Mouse (Mus musculus) thymus, adult 18-20 months (tissue): Measurements from ENCODE around the gene Slc15a1.

ENCODE experiments used
- DNase-seq, 2 experiments: peaks; one replicate each; pipeline ENCODE4 v3.0.0; 2022; ENCODE audit warnings: mixed read lengths in 2 of 2

The Slc15a1 gene

DNA sequence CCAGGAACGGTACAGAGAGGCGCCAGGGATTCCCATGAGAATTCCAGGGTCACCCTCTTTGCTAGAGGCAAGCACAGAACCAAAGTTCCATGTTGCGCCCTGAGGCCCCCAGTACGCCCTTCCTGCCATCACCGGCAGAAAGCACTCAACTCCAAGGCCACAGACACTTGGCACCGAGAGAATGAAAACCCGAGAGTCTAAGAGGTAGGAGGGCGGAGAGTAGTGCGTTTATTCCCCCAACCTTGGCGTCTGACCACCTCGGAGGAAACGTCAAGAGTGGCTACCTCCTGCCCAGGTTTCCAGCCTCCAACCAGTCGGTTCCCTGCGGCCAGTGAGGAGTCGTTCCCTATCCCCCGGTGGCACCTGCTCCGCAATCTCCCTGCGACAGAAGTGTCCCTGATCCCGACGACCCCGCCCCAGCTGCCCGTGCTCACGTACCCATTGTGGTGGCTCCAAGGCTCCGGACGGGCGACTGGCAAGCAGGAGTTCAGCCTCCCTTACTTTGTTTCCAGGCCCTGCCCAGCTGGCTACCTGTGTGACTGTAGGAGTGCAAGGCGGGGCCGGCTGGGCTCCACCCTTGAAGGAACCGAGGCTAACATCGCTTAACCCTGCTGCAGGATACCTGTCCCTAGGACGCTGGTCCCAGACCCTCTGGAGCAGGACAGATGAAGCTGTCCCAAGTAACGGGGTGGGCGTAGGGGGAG is at the start of gene Slc15a1:
Gene Slc15a1 (minus strand): TSS at position 472 of the 704 bp plus-strand sequence.
- DNase-seq, result no peak

DNA sequence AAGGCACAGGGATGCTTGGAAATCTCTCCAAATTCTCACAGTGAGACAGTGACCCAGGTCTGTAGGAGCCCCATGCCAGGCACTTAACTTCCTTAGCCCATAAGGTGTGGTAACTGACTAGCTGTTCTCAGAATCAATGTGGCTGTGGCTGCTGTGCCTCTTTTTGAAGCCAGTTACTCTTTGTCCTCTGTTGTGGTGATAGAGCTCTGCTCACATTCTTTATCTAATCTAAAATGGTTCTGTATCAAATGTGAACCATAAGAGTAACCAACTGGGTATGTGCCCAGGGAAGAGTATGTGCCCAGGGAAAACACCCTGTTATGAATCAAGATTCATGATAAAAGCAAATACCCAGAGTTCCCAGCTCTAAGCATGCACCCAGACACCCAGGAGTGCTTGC is 48.7 kb upstream of the Slc15a1 start:
- no peak for DNase-seq

DNA sequence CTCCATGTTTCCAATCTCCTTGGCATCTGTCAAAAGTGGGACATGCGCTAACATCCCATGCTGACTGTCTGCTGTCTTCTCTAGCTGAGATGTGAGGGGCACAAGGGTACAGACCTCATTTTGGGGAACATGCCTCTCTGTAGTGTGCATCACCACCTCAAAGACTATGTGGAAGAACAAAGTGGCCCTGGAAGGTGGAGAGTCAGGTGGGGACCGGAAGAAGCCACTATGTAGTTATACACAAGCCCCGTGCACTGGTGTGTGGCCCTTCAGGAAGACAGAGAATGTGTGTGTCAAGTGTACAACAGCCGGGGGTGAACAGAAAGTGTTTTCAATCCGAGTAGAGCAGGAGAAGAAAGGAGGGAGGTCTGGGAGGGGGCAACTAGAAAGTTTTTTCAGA is 47.5 kb upstream of the Slc15a1 start:
- DNase-seq, result peak in 1 of 2 experiments; percentile 34

DNA sequence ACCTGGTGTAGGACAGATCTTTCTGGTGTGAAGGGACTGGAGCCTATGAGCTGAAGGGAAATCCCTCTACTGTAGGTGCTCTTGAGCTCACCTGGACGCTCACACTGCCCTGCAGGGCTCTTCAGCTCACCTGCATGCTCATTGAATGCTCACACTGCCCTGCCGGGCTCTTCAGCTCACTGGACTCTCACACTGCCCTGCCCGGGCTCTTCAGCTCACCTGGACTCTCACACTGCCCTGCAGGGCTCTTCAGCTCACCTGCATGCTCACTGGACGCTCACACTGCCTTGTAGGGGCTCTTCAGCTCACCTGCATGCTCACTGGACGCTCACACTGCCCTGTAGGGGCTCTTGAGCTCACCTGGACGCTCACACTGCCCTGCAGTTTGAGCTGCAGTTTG is 44.8 kb upstream of the Slc15a1 start:
- no peak for DNase-seq

DNA sequence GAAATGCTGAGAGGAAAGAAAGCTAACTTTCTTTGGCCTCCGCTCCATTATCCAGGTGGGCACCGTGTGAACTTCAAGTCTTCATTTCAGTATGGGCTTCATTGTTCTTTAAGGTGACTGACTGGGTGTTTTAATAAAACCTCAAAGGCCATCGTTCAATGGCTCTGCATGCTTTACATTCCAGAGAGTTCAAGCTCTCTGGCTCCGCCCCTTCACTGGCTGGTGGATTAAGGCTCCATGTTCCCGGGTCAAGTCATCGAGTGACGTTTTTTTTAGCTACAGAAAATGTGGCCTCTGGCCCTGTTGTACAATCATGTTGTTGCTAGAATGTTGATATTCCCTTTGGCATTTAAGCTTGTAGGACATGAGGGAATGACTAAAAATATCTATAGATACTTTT is 42.7 kb upstream of the Slc15a1 start:
- DNase-seq, result no peak

DNA sequence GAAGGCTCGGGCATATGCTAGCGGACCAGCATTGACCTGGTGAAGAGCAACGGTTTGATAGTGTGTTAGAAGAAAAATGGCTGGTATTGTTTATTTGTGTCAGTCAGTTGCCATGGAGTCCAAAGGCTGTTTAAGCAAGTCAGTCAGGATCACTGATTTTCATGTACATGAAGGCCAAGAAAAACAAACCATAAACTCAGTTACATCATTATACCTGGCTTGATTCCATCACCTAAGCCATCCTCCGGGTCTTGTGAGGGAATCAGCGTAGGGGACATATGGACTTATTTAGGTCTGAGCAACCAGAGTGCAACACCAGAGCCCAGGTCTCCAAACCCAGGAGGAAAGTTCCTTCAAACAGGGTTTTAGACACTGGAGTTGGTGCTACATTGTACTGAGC is 41.6 kb upstream of the Slc15a1 start:
- no peak for DNase-seq

DNA sequence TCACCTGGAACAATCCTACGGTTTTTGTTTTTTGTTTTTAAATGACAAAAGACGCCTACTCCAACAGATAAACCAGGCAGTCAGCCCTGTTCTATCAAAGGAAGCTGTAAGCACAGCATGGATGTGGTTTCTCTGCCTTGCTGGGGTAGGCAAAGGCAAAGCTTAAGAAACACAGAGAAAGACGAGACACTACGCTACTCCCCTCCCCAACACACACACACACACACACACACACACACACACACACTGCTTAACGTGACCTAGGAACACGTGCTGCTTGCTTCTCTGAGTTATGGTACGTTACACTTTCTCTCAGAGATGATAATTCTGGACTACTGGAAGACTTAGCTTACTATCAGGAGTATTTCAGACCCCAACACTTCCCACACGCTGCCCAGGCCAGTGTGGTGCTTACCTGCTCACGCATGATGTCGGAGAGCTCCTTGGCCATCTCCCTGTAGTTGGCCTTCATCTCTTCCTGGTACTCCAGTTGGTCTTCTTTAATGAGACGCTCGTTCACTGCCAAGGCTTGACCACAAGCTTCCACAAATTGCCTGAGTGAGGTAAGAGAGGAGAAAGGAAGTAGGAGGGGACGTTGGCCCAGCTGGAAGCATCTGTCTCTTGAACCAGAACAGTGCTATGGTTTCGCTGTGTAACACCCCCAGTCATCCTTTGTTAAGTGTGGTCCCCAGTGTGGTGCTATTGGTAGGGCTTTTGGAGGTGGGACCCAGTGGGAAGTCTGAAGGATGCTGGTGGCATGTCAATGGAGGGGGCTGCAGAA is 40.7 kb upstream of the Slc15a1 start:
- DNase-seq, result peak in 1 of 2 experiments; percentile 9

DNA sequence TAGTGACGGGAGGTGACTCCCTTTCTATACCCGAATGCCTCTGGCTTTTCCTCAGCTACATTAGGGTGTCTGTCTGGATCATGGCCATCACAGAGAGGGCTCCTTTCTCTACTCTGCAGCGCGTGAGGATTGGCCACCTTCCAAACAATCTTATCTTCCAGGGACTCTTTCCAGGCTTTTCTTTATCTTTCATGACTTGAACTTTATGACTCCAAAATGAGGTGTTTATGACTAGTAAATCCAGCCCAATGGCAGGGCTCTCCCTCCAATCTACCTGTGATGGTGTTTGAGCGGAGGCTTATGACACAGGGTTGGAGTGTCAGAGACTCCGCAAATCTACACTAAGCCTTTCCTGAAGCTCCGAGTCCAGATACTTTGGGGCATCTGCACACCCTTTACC is 36.2 kb upstream of the Slc15a1 start:
- DNase-seq, result no peak

DNA sequence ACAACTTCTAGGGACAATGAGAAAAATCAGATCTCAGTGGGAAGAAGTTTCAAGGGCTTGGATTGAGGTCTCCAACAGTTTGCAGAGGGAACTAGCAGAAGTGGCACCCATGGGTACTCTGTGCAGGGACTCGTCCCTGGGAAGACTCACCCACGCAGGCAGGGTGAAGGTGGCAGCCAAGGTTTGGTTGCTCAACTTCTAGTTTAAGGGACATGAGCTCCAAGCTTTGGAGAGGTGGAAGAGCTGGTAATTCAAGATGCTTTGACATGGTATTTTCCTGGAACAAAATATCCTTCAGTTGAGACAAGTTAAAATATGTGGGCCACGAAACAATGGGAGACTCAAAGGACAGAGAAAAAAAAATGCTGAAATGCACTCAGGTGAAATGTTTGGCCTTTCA is 29.4 kb upstream of the Slc15a1 start:
- DNase-seq, result no peak

DNA sequence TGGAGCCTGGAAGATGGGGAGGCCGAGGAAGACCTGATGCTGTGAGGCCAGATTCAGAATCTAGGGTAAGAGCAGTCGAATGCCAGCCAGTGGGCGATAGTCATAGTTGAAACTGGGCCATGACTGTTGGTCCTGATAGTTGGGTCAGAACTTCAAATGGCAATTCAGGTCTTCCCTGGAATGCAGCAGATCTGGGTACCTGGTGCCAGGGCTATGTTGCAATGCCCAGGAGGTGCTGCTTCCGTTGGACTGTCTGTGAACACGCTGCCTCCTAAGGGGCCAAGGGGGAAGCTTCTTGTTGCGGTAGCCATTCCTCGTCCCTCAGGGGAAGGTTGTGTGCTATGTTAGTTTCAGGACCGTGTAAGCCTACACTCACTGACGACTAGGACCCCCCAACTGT is 25.8 kb upstream of the Slc15a1 start:
- DNase-seq, result no peak

DNA sequence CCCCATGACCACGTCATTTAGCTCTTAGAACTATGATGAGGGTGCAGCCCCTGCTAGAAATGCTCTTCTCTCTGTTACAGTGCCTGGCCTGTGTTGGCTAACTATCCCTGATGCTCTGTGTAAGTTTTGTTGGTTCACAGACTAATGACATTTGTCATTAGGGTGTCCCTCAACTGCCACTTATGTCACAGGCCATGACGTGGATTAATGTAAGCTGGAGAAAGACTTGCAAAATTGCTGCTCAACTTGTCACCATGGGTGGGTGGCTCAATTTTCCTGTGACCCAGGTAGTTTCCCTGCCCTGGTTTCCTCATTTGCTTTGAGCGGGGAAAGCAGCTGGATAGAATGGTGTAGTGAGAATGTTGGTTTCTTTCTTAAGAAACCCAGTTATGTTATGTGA is 22.8 kb upstream of the Slc15a1 start:
- no peak for DNase-seq

DNA sequence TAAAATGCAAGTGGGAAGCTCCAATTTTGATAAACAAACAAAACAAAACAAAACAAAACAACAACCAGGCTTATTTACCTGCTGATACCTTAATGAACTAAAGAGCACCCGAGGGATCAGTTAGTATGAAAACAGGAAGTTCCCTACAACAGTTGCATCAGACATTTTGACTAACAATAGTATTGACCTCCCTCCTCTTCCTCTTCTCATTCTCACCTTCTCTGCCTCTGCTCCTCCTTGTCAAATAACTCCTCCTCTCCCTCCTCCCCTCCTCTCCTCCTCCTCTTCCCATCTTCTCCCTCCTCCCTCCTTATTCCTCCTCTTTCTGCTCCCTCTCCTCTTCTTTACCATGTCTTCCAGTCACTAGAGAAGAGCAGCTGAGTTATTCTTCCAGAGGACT is 22.1 kb upstream of the Slc15a1 start:
- no peak for DNase-seq

DNA sequence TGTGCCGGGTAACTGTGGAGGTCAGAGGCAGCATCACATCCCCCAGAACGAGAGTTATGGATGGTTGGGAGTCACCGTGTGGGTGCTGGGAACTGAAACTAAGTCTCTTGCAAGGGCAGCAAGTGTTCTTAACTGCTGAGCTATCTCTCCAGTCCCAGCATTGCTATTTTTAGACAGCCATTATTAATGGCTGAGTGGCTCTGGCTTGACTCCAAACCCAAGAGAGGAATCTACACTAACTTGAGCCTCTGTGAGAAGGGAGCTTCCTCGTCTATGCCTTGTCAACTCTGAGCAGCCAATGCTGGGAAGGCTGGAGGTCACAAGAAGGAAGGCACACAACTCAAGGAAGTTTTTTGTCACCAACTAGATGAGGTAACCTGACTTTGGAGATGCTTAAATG is 16.7 kb upstream of the Slc15a1 start:
- DNase-seq, result no peak

DNA sequence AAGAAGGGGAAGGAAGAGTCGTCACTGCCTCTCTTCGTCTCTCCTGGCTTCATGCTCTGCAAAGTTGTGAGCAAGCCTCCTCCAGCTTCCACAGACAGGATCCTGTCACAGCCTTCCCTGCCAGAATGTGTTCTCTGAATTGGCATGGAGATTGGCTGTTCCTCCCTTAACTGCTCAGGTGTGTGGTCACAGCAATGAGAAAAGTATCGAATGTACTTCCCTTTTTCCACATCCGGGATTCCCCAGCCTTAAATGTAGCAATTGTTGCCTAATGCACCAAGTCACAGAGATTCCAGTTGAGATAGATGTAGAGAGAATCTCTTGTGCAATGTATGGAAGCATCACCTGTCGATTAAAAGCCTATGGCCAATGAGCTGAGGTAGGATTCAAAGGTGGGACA is 11.8 kb upstream of the Slc15a1 start:
- DNase-seq, result no peak

DNA sequence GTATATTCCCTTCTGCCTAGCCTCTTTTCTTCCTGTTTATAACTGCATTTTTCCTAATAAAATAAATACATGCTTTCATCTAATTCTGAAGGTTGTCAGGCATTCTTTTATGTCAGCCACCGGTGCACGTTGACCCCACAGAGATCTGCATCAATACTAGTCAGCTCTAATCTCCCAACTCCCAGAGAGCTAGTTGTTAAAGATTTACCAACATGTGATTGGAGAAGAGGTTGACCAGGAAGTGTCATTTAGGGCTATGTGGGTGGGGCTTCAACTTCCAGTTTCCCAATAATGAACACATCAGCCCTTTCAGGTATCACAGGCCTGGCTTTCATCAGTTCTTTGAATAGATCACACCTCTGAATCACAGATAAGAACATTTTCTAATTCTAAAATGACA is 3.9 kb upstream of the Slc15a1 start:
- no peak for DNase-seq

DNA sequence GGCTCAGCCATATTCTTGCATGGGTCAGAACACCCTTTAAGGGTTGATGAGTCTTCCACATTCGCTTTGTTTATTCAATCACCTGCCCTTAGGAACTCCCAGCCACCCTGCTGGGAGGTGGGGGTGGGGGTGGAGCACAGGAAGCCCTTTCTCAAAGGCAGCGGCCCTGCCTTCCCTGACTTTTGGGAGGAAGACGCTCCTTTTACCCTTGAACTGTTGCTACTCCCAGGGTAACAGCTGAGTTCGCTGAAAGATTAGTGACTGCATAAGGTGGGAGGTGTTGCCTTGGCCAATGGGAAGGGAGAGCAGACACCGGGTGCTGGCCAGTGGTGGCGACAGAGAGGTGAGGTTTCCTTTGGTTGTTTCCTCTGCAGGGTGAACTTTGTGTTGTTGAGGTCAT is 1.3 kb upstream of the Slc15a1 start:
- DNase-seq, result no peak

DNA sequence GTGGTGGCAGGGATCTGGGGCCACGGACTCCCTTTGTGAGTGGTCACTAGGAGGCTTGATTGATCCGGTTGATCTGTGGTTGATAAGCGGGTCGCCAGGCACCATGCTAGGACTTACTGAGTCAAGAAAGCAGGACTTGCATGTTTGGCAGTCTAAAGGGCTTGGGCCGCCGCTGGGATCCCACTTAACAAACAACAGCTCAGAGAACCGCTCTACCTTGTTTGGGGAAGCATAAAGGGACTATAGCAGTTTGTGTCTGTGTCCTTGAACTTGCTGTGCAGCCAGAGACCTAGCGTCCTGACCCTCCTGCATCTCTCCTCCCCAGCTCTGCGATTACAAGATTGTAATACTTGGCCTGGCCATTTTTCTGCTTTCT is 421 bp upstream of the Slc15a1 start:
- no peak for DNase-seq

DNA sequence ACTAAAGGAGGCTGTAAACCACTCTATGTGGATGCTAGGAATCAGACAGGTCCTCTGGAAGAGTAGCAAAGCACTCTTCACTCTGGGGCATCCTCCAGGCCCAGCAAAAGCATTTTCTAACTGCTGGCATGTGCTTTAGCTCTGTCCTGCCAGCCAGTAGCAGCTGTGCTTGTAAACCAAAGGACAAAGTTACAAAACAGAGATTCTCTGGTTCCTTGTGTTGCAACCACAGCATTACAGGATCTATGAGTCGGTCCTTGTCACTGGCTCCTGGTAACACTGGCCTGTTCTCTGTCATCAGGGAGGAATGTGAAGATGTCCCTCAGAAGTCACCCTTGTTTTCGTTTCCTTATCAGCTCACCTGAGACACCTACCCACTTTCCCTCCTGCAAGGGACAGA is 4.5 kb downstream of the Slc15a1 start:
- DNase-seq, result no peak

DNA sequence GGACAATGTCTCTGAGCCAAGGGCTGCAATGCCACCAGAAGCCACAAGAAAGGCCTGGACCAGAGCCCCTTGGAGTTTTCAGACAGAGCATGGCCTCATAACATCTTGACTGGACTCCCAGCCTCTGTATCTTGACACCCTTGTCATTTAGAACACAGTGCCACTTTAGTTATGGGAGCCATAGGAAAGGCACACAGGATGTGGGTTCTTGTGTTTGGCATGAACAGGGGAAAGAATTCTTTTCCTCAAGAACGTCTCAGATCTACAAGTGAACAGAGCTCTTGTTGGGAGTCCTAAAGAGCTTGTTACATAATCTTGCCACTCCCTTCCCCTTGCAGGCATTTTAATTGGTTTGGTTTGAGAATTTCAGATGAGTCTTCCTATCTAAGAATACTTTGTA is 5.3 kb downstream of the Slc15a1 start:
- DNase-seq, result no peak

DNA sequence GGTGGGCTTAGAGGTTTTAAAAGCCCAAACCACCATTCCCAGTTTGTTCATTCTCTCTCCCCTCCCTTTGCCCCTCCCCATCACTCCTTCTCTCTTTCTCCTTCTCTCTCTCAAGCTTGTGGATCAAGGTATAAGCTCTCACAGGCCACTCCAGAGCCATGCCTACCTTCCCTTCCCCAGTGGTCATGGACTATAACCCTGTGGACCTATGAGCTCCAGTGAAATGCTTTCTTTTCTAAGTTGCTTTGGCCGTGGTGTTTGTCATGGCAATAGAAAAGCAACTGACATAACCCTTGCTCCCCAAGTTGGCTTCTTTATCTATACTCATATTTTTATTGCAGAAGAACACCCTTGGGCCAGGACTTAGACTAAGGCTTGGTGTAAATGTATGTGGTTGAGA is 7.3 kb downstream of the Slc15a1 start:
- DNase-seq, result no peak

DNA sequence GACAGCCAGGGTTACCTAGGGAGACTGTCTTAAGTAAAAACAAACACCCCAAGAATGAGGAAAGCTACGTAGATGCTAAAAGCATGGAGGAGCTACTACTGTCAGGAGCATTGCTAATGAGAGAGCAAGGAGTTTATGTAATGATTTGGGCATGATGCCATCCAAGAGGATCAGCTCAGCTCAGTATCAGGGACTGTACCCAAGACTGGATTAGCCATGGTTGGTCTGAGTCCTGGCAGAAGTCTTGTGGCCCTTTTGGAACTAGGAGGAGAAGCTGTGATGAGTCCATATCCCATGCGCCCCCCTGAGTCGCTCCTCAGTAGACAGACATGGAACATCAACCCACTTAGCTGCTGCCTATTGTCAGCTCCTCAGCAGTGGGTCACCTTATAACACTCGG is 9.3 kb downstream of the Slc15a1 start:
- DNase-seq, result no peak

DNA sequence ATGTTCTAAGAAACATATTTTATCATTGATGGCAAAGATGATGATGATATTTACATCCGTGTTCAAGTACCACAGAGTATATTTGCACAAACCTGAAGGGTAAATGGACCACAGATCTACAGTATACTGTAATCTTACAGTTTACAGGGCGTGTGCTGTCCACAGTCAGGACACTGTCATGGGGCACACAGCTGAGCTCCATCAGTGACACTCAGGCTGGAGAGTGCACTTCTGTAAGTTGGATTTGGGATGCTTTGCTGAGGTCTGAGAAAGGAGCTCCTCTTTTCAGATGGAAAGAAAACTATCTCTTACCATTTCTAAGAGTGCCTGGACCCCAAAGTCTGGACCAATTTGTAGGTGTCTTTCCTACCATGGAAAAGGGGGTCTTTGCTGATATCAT is 9.9 kb downstream of the Slc15a1 start:
- no peak for DNase-seq

DNA sequence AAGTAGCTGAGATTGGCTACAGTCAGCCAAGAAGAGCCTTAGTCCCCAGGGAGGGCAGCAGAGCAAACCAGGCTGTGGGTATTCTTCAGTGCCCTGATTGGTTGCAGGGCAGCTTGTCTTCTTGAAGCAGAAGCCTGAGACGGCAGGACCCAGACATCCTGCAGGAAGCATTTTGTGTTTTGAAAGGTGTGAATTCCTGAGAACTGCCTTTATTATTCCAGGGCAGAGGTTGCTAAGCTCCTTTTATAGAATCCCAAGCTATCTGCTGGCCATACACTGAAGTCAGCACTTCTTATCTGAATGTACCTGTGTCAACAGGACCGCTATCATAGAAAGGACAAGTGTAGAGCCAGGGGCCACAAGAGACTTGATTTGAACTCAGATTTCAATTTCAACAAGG is 10.8 kb downstream of the Slc15a1 start:
- DNase-seq, result no peak

DNA sequence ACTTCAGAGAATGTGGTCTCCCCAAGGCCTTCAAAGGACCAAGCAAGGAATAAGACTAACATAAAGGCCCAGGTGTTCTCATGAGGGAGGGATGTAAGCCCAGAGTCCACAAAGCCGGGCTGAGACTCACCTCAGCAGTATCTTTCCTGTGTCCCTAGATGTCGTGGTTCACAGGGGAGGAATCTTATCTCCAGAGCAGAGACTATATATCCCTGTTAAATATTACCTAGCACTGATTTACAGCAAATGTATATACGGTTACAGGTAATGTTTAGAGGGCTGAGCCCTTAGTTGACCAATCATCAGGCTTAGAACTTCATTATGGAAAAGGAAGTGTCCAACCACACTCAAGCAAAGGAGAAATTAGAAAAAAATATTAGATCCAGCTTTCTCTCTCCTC is 11.3 kb downstream of the Slc15a1 start:
- DNase-seq, result no peak

DNA sequence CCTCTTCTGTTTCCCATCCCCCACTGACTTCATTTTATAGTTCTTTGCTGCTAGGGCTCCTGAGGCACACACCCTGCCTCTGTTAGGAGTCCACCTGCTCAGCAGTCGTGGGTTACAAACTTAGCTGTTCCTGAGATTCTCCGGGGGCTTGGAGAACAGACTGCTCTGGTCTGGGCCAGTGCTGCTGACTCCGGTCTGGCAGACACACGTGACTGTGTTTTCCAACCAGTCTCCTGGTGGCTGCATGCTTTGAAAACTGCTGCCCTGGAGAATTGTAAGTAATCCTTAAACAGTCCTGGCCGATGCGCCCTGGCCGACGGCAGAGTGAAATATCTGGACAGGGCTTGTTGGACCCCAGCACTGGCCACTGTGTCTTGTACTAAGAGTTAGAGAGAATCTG is 12.7 kb downstream of the Slc15a1 start:
- DNase-seq, result no peak
